Mouse (Mus musculus) ovary, postnatal 10 days (tissue): ENCODE measurements around the gene Cerkl.

Experiments
- DNase-seq: peaks from one replicate; pipeline ENCODE4 v3.0.0; 2022; ENCODE audit warnings: low spot score

Cerkl gene

GRCm38 (mm10) chr2:79443401-79443800, 13.2 kb downstream of the Cerkl start:
- DNase-seq: no peak

- no peak for DNase-seq
These were observed 13.7 kb downstream of the Cerkl start for GRCm38 (mm10) chr2:79442906-79443305.

GRCm38 (mm10) chr2:79442227-79442626, 14.4 kb downstream of the Cerkl start:
- no peak for DNase-seq

- no peak for DNase-seq
These were observed 26.5 kb downstream of the Cerkl start for GRCm38 (mm10) chr2:79430061-79430460.

- no peak for DNase-seq
These were observed 26.9 kb downstream of the Cerkl start for GRCm38 (mm10) chr2:79429650-79430049.

- no peak for DNase-seq
These were observed 27.5 kb downstream of the Cerkl start for GRCm38 (mm10) chr2:79429108-79429507.

GRCm38 (mm10) chr2:79428569-79429104, 27.9 kb downstream of the Cerkl start:
- no peak for DNase-seq

GRCm38 (mm10) chr2:79428022-79428421, 28.6 kb downstream of the Cerkl start:
- DNase-seq: no peak

- no peak for DNase-seq
These were observed 34.9 kb downstream of the Cerkl start for GRCm38 (mm10) chr2:79421696-79422095.

GRCm38 (mm10) chr2:79414505-79414904, 42.1 kb downstream of the Cerkl start:
- no peak for DNase-seq

GRCm38 (mm10) chr2:79410903-79411255, 45.7 kb downstream of the Cerkl start:
- DNase-seq: no peak

GRCm38 (mm10) chr2:79410247-79410902, 46.2 kb downstream of the Cerkl start:
- DNase-seq: no peak

- DNase-seq: no peak
These were observed 50.8 kb downstream of the Cerkl start for GRCm38 (mm10) chr2:79405661-79406405.

GRCm38 (mm10) chr2:79400045-79400444, 56.5 kb downstream of the Cerkl start:
- DNase-seq: no peak

- no peak for DNase-seq
These were observed 57.2 kb downstream of the Cerkl start for GRCm38 (mm10) chr2:79399234-79400000.

- DNase-seq: no peak
These were observed 57.8 kb downstream of the Cerkl start for GRCm38 (mm10) chr2:79398831-79399230.

- DNase-seq: no peak
These were observed 58.2 kb downstream of the Cerkl start for GRCm38 (mm10) chr2:79398343-79398742.

- no peak for DNase-seq
These were observed 59.5 kb downstream of the Cerkl start for GRCm38 (mm10) chr2:79397107-79397506.

GRCm38 (mm10) chr2:79379087-79380041, 77.2 kb downstream of the Cerkl start:
- no peak for DNase-seq

GRCm38 (mm10) chr2:79378346-79379086, 78.1 kb downstream of the Cerkl start:
- no peak for DNase-seq
